Mouse (Mus musculus) megakaryocyte progenitor cell, adult 5-6 weeks (primary cell): ENCODE measurements around the gene Phldb2. TPM values are rescaled to one million over a fixed set of nuclear protein-coding genes. Genes with fewer than 3 reads are reported as not detected.

ENCODE experiments used
- total RNA-seq, 2 experiments: library from RNA; stranded (forward) in 1 of 2; stranded (reverse) in 1 of 2; fragments of 157-497, 149-512 nt in 1 of 2; fragments of 200-1000 nt in 1 of 2; gene quantifications; 2 replicates each; pipeline versions ENCODE4 v1.2.3 to v1.2.4; 2015 to 2017

Gene Phldb2
- total RNA-seq, 2 experiments from 2014 or later = 1.7 to 1.8 TPM

Other genes starting within 250 kb of the Phldb2 start
- gene Tagln3, start 229.0 kb downstream of the Phldb2 start, total RNA-seq (2015) = not detected in 2 replicates
- not detected in 2 replicates for gene Tagln3, start 229.0 kb downstream of the Phldb2 start, total RNA-seq (2017)
- gene Abhd10, start 210.6 kb downstream of the Phldb2 start, total RNA-seq (2015) = 22.5 and 25.0 TPM in 2 replicates
- gene Abhd10, start 210.6 kb downstream of the Phldb2 start, total RNA-seq (2017) = 18.2 and 27.4 TPM in 2 replicates
- 2.9 and 4.0 TPM in 2 replicates for gene Plcxd2, start 56.6 kb upstream of the Phldb2 start, total RNA-seq (2015)
- gene Plcxd2, start 56.6 kb upstream of the Phldb2 start, total RNA-seq (2017) = 4.3 and 5.9 TPM in 2 replicates
- 1.8 and 4.2 TPM in 2 replicates for gene Cd96, start 166.7 kb upstream of the Phldb2 start, total RNA-seq (2015)
- gene Cd96, start 166.7 kb upstream of the Phldb2 start, total RNA-seq (2017) = 2.0 and 3.8 TPM in 2 replicates
- gene Gm4737, start 201.5 kb upstream of the Phldb2 start, total RNA-seq (2015) = 5.8 and 7.5 TPM in 2 replicates
- gene Gm4737, start 201.5 kb upstream of the Phldb2 start, total RNA-seq (2017) = 11.5 and 20.0 TPM in 2 replicates